Mouse (Mus musculus): ENCODE measurements at regions not wholly inside any gene's neighbourhood (a gene's known extent, or its start where the extent isn't known, plus 50 kb on each side); places are given as distances from the start of the nearest gene placed in this dataset.
"Not testable (repeated sequence)": the region's sequence is repeated elsewhere in the genome, so short reads cannot be mapped to it uniquely, and the experiment has no call there.

- DNase-seq (ENCODE audit: low spot score) (no peak), ATAC-seq (replicated peaks; ENCODE audit: low FRiP score, low TSS enrichment, low read depth) (no peak)
- H3K4me2 ChIP-seq (ENCODE audit: low read length): no peak overlapping the region
- WGBS: 37% methylated on average over 4 of the region's 4 CpGs
- no peaks in the 10 kb centered on the region for H3K27me3 ChIP-seq (replicated peaks; ENCODE audit: control insufficient read depth, insufficient read depth, low read length)
- H3K9ac ChIP-seq (ENCODE audit: low read length): no peak overlapping the region
- no peak overlapping the region for H3K27ac ChIP-seq (ENCODE audit: low read depth)
- no peak overlapping the region for H3K4me3 ChIP-seq (ENCODE audit: low read depth, low read length)
- H3K4me1 ChIP-seq (replicated peaks; ENCODE audit: control insufficient read depth, insufficient read depth, low read length): peaks cover 32% of the 10 kb centered on the region
- no peaks in the 10 kb centered on the region for H3K36me3 ChIP-seq (ENCODE audit: control insufficient read depth, insufficient read depth, low read length)
- H3K9me3 ChIP-seq (ENCODE audit: control insufficient read depth, low read length): 0 out of 2 replicates have a peak, but pooled peaks cover 4% of the 10 kb centered on the region
These were observed 60.9 kb upstream of the Slc44a3 start for GRCm38 (mm10) chr3:121593143-121593542.

GRCm38 (mm10) chr3:121589494-121589885 lies 57.3 kb upstream of the Slc44a3 start:
- Histone ChIP-seq H3K4me1 (replicated peaks; ENCODE audit: control insufficient read depth, insufficient read depth, low read length) (peaks cover 43% of the 10 kb centered on the region), H3K27me3 (replicated peaks; ENCODE audit: control insufficient read depth, insufficient read depth, low read length) (no peaks in the 10 kb centered on the region), H3K9ac (ENCODE audit: low read length) (no peak overlapping the region), H3K4me2 (ENCODE audit: low read length) (no peak overlapping the region), H3K27ac (ENCODE audit: low read depth) (peak overlapping the region; percentile 90), H3K9me3 (ENCODE audit: control insufficient read depth, low read length) (0 out of 2 replicates have a peak, but pooled peaks cover 4% of the 10 kb centered on the region), H3K36me3 (ENCODE audit: control insufficient read depth, insufficient read depth, low read length) (no peaks in the 10 kb centered on the region), H3K4me3 (ENCODE audit: low read depth, low read length) (no peak overlapping the region)
- 68% methylated on average over 9 of the region's 9 CpGs for WGBS
- ATAC-seq (replicated peaks; ENCODE audit: low FRiP score, low TSS enrichment, low read depth) (no peak; the same call in 1 of the 2 replicates), DNase-seq (ENCODE audit: low spot score) (no peak)

DNA sequence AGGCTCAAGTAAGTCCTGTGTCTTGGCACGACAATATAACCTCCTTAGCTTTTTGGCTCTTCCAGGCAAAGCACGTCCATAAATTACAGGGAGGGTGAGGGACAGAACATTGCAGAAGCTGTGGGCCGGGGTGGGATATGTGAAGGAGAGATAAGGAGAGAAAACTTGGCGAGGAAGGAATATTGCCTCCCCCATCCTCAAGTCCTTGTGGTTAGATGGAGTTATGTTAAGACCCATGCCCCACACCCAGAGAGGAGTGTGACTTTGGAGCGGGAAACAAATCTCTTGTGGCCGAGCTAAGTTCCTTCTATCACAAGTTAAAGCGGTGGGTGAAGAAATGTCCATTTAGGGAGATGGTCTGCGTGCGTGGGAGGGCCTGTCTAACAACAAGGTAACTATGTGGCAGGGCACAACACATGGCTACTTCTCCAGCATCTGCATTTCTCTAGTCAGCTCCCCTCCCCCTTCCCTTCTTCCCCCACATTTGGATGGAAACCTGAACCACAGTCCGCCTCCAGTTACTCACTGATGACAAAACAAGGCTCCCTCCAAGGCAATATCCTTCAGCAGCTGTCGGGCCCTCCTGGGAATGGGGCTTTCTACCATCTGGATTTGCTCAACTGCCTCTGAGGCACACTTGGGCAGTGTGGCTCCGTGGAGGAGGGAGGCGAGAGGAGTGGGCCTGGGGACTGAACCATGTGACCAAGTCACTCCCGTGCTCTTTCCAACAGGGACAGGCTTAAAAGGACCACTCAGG lies 56.7 kb upstream of the Slc44a3 start:
- ATAC-seq (replicated peaks; ENCODE audit: low FRiP score, low TSS enrichment, low read depth) (peak; percentile 88), DNase-seq (ENCODE audit: low spot score) (peak; percentile 77)
- H3K9ac ChIP-seq (ENCODE audit: low read length): no peak overlapping the region
- 28% methylated on average over 14 of the region's 14 CpGs for WGBS
- H3K4me1 ChIP-seq (replicated peaks; ENCODE audit: control insufficient read depth, insufficient read depth, low read length): peaks cover 41% of the 10 kb centered on the region
- H3K4me2 ChIP-seq (ENCODE audit: low read length): peak overlapping the region; percentile 25; the same call in 1 of the 2 replicates
- H3K9me3 ChIP-seq (ENCODE audit: control insufficient read depth, low read length): 0 out of 2 replicates have a peak, but pooled peaks cover 4% of the 10 kb centered on the region
- H3K27ac ChIP-seq (ENCODE audit: low read depth): peak overlapping the region; percentile 90
- H3K4me3 ChIP-seq (ENCODE audit: low read depth, low read length): no peak overlapping the region
- no peaks in the 10 kb centered on the region for H3K36me3 ChIP-seq (ENCODE audit: control insufficient read depth, insufficient read depth, low read length)
- H3K27me3 ChIP-seq (replicated peaks; ENCODE audit: control insufficient read depth, insufficient read depth, low read length): no peaks in the 10 kb centered on the region

- Histone ChIP-seq H3K27ac (ENCODE audit: low read depth) (0 out of 2 replicates have a peak overlapping the region, but pooled peaks have one; percentile 83), H3K27me3 (replicated peaks; ENCODE audit: control insufficient read depth, insufficient read depth, low read length) (no peaks in the 10 kb centered on the region), H3K4me2 (ENCODE audit: low read length) (no peak overlapping the region), H3K4me3 (ENCODE audit: low read depth, low read length) (no peak overlapping the region), H3K9ac (ENCODE audit: low read length) (no peak overlapping the region), H3K36me3 (ENCODE audit: control insufficient read depth, insufficient read depth, low read length) (no peaks in the 10 kb centered on the region), H3K9me3 (ENCODE audit: control insufficient read depth, low read length) (no peaks in the 10 kb centered on the region), H3K4me1 (replicated peaks; ENCODE audit: control insufficient read depth, insufficient read depth, low read length) (peaks cover 38% of the 10 kb centered on the region)
- ATAC-seq (replicated peaks; ENCODE audit: low FRiP score, low TSS enrichment, low read depth): no peak
- no peak for DNase-seq (ENCODE audit: low spot score)
- 89% methylated on average over 5 of the region's 5 CpGs for WGBS
These were observed 53.1 kb upstream of the Slc44a3 start for GRCm38 (mm10) chr3:121585306-121585705.

DNA sequence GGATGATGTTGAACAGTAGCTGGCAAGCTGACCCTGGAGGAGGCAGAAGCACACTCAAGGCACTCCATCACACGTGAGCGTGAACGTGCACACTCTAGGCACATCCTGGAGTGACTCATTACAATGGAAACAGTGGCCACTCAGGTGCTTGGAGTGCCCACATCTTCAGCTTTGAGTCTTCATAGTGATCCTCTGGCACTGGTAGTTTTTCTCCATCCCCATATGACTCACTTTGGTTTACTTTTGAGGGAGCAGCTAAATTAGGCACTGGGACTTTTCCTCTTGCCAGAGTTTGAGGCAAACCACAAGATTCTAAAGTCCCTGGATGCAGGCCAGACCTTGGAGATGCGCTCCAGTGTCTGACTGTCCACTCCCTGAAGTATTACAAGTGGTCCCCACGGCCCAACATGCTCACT lies 52.5 kb upstream of the Slc44a3 start:
- H3K9ac ChIP-seq (ENCODE audit: low read length): no peak overlapping the region
- H3K27me3 ChIP-seq (replicated peaks; ENCODE audit: control insufficient read depth, insufficient read depth, low read length): no peaks in the 10 kb centered on the region
- DNase-seq (ENCODE audit: low spot score) (peak; percentile 59), ATAC-seq (replicated peaks; ENCODE audit: low FRiP score, low TSS enrichment, low read depth) (peak; percentile 73)
- peak overlapping the region; percentile 83 for H3K27ac ChIP-seq (ENCODE audit: low read depth)
- H3K4me2 ChIP-seq (ENCODE audit: low read length): no peak overlapping the region
- 42% methylated on average over 5 of the region's 5 CpGs for WGBS
- no peaks in the 10 kb centered on the region for H3K9me3 ChIP-seq (ENCODE audit: control insufficient read depth, low read length)
- no peak overlapping the region for H3K4me3 ChIP-seq (ENCODE audit: low read depth, low read length)
- peaks cover 38% of the 10 kb centered on the region for H3K4me1 ChIP-seq (replicated peaks; ENCODE audit: control insufficient read depth, insufficient read depth, low read length)
- no peaks in the 10 kb centered on the region for H3K36me3 ChIP-seq (ENCODE audit: control insufficient read depth, insufficient read depth, low read length)

DNA sequence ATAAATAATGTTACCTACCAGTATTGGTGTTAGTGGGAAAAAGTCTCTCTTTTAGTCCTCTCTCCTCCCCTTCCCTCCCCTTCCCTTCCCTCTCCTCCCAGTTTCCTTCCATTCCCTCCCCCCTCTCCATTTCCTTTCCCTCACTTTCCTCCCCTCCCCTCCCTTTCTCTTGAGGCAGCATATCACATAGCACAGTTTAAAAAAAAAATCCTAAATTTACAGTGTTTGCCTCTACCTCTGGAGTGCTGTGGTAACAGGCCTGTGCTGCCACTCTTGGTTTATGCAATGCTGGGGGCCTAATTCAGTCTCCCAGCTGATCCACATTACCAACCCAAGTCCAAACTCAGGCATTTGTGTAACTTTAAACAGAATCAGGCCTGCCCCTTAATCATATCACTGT lies 52.1 kb upstream of the Slc44a3 start:
- peaks cover 35% of the 10 kb centered on the region for H3K4me1 ChIP-seq (replicated peaks; ENCODE audit: control insufficient read depth, insufficient read depth, low read length)
- H3K9me3 ChIP-seq (ENCODE audit: control insufficient read depth, low read length): no peaks in the 10 kb centered on the region
- H3K36me3 ChIP-seq (ENCODE audit: control insufficient read depth, insufficient read depth, low read length): no peaks in the 10 kb centered on the region
- no peak overlapping the region for H3K4me2 ChIP-seq (ENCODE audit: low read length)
- peak; percentile 52 for ATAC-seq (replicated peaks; ENCODE audit: low FRiP score, low TSS enrichment, low read depth)
- no peak for DNase-seq (ENCODE audit: low spot score)
- no peak overlapping the region for H3K9ac ChIP-seq (ENCODE audit: low read length)
- H3K4me3 ChIP-seq (ENCODE audit: low read depth, low read length): no peak overlapping the region
- peak overlapping the region; percentile 83 for H3K27ac ChIP-seq (ENCODE audit: low read depth)
- H3K27me3 ChIP-seq (replicated peaks; ENCODE audit: control insufficient read depth, insufficient read depth, low read length): no peaks in the 10 kb centered on the region

GRCm38 (mm10) chr3:121582711-121583110 lies 50.5 kb upstream of the Slc44a3 start:
- WGBS: 90% methylated on average over 4 of the region's 4 CpGs
- H3K27ac ChIP-seq (ENCODE audit: low read depth); H3K9me3 ChIP-seq (ENCODE audit: control insufficient read depth, low read length); ATAC-seq (replicated peaks; ENCODE audit: low FRiP score, low TSS enrichment, low read depth); H3K27me3 ChIP-seq (replicated peaks; ENCODE audit: control insufficient read depth, insufficient read depth, low read length); H3K4me2 ChIP-seq (ENCODE audit: low read length); DNase-seq (ENCODE audit: low spot score); H3K9ac ChIP-seq (ENCODE audit: low read length); H3K36me3 ChIP-seq (ENCODE audit: control insufficient read depth, insufficient read depth, low read length); H3K4me3 ChIP-seq (ENCODE audit: low read depth, low read length): not testable (repeated sequence)
- peaks cover 25% of the 10 kb centered on the region for H3K4me1 ChIP-seq (replicated peaks; ENCODE audit: control insufficient read depth, insufficient read depth, low read length)

Data from intestine, embryonic 14.5 days (tissue).